Mouse (Mus musculus) liver, postnatal 0 days (tissue): Measurements from ENCODE around the gene Meox1.

Experiments used
- CTCF ChIP-seq: sonication (generic); IDR thresholded peaks from 2 replicates; pipeline ENCODE4 v1.5.1; 2016; ENCODE audit warnings: antibody characterized with exemption, low read depth
- EP300 ChIP-seq: IDR thresholded peaks from 2 replicates; pipeline ENCODE4 v1.6.1; 2016; ENCODE audit warnings: antibody characterized with exemption, low read depth, mild to moderate bottlenecking

DNA sequence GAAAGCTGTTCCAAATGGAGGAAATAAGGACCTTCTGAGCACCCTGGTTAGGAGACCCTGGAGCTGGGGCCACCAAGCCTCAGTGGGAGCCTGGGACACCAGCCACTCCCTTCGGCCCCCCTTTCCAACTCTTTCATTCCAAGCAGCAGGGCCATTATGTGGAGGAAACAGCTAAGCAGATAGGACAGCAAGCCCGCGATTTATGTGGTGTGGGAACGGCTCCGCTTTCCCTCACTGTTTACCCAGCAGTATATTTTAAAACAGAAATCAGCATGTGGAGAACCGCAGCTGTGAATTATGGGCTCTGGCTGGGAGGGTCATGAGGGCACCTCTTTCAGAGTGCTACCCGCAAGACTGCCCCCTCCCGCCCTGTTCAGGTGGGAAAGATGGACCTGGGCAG is 7.1 kb upstream of the Meox1 start:
- no peak for TF ChIP-seq CTCF
- no peak for TF ChIP-seq EP300
